Mouse (Mus musculus) embryonic stem cell, embryonic (primary cell): ENCODE results near the gene Rnf213.

Source experiments
- CTCF ChIA-PET, 4 experiments: fragments of 300-600 bp in 2 of 4; fragments of 350-600 bp in 2 of 4; sonication (Branson Sonifier 250); formaldehyde crosslinking; loops; one replicate each; lab custom pipeline; 2022; ENCODE audit warnings: inconsistent platforms in 2 of 4; lab: Charles Lee
- POLR2A ChIA-PET, 4 experiments: fragments of 300-600 bp in 2 of 4; fragments of 350-600 bp in 2 of 4; sonication (Branson Sonifier 250); formaldehyde crosslinking; loops; one replicate each; lab custom pipeline; 2022; ENCODE audit warnings: antibody characterized with exemption in 4 of 4, inconsistent platforms in 1 of 4; lab: Charles Lee

Gene Rnf213

DNA sequence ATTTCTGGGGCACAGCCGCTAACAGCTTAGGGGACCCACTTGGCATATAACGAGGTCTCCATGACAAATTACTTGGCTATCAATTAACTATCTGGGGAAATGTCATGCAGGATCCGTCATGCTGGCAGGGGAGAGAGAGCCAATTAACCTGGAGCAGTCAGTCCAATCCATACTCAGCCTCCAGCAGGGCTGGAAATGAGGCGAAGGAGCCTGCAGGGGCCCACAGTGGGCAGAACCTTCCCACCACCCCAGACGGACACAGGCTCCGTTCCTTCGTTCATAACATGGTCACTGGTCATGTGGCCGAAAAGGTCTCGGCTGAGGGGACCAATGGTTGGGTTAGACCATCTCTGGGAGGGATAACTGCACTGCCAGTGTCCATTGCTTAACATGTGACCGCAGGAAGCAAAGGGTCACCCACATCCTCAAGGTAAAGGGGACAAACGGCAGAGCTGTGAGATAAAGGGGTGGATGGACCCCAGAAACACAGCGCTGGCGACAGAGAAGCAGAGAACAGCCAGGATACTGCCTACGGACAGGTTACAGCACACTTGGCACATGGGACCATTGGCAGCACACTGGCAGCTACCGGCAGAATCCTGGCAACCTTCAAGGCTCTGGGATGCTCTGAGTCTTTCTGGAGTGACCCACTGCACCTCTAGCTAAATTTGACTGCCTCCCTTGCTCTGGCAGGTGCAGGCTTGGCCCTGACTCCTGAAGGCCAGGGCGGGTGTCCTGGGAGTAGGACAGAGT lies 121.4 kb downstream of the Rnf213 start:
- ChIA-PET CTCF (interaction anchor here in 3 of 4 experiments (0.9 to 1.7 kb wide), 7 partner anchors 10 to 395 kb away, joined by 3 to 8 read pairs (median 4); no protein-coding TSS in a partner anchor), POLR2A (interaction anchor here in 3 of 4 experiments (0.7 to 2.0 kb wide), 8 partner anchors 10 to 428 kb away, joined by 3 to 6 read pairs (median 4); partner anchors contain the start of genes Baiap2 (in 1 of the 3), Endov (in 1 of the 3) and Nptx1 (in 1 of the 3))

- ChIA-PET POLR2A (interaction anchor here in 3 of 4 experiments (0.7 to 2.0 kb wide), 7 partner anchors 9 to 427 kb away, joined by 3 to 6 read pairs (median 4); partner anchors contain the start of genes Baiap2 (in 1 of the 3) and Endov (in 1 of the 3)), CTCF (interaction anchor here (0.5 to 1.7 kb wide), 9 partner anchors 11 to 394 kb away, joined by 3 to 8 read pairs (median 4); no protein-coding TSS in a partner anchor)
Measured at GRCm38 (mm10) chr11:119514967-119515636, 122.2 kb downstream of the Rnf213 start.

DNA sequence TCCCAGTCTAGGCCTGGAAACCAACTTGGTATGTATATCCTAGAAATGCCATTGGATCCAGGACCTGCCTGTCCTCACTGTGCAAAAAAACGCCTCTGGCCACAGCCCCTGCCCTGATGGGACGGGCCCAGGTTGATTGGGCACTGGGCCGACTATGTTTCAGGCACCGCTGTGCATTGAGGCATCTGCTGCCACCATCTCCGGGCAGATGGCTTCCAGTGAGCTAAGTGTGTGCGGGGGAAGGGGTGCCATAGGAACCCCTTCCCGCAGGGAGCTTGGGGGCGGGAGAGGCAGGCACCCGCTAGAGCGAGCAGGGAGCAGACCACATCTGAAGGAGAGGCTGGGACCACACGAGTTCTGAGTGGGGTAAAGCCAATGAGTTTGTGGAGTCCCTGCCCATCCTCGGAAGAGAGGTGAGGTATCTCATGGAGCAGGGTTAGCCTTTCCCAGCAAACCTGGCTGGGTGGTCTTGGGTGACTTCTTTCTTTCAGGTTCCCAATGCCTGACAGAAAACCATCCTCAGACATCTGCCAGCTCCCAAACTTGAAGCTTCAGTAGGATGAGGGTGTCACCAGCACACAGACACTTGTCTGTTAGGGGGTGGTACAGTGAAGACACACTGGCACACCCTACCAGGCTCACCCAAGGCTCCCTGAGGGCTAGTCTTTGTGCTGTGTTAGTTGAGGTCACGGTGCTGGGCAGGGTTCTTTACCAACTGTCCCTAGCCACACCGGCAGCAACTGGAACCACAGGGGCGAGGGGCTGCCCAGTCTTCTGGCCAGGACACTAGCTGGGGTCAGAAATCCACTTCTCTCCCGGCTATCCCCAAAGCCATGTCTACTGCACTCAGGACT lies 123.2 kb downstream of the Rnf213 start:
- ChIA-PET CTCF (interaction anchor here in 3 of 4 experiments (0.5 to 2.2 kb wide), 4 partner anchors 12 to 121 kb away, joined by 3 to 6 read pairs (median 4); no protein-coding TSS in a partner anchor), POLR2A (interaction anchor here in 2 of 4 experiments (1.0 to 1.8 kb wide), 4 partner anchors 10 to 439 kb away, joined by 3 to 8 read pairs (median 4); partner anchors contain the start of gene Endov (in 1 of the 2))

DNA sequence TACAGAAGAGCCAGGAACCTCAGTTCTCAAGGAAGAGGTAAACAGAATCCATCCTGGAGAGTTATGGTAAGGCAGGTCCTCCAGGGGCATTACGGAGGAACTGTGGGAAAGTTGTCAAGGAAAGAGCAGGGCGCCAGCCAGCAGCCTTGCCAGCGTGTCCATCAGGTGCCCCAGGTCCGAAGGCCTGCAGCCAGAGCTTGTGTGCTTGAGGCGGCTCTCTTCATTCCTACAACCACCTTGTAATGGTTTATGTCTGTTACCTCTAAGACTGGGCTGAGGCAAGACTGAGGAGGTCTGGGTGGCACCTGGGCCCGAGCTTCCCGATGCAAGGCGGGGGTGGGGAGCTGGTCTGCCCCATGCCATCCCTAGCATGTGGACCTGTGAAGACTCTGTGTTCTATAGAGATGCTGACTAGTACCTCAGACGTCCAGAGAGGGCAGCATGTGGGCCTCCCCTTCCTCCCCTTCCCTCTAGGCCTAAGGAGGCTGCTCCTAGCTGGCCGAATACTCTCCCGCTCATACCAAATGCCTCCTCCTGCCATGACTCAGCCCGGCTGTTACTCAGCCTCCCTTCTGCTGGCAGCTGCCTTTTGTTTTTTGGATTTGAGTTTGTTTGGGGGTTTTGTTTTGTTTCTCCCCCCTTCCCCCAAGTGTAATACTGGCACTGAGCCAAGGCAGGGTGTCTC lies 123.9 kb downstream of the Rnf213 start:
- POLR2A ChIA-PET = interaction anchor here in 2 of 4 experiments (1.0 to 1.8 kb wide), 3 partner anchors 9 to 439 kb away, joined by 3 to 8 read pairs (median 3); partner anchors contain the start of gene Endov (in 1 of the 2)
- CTCF ChIA-PET = interaction anchor here in 1 of 4 experiments (1.5 to 2.2 kb wide), 2 partner anchors 13 to 68 kb away, joined by 3 to 6 read pairs; no protein-coding TSS in a partner anchor

- CTCF ChIA-PET = interaction anchor here in 1 of 4 experiments (0.6 kb wide), 1 partner anchor 408 kb away, joined by 6 read pairs; no protein-coding TSS in a partner anchor
- POLR2A ChIA-PET = interaction anchor here in 1 of 4 experiments (0.6 kb wide), 1 partner anchor 497 kb away, joined by 4 read pairs; the partner anchor contains the start of gene Cbx2
Measured at GRCm38 (mm10) chr11:119519387-119519786, 126.5 kb downstream of the Rnf213 start.

DNA sequence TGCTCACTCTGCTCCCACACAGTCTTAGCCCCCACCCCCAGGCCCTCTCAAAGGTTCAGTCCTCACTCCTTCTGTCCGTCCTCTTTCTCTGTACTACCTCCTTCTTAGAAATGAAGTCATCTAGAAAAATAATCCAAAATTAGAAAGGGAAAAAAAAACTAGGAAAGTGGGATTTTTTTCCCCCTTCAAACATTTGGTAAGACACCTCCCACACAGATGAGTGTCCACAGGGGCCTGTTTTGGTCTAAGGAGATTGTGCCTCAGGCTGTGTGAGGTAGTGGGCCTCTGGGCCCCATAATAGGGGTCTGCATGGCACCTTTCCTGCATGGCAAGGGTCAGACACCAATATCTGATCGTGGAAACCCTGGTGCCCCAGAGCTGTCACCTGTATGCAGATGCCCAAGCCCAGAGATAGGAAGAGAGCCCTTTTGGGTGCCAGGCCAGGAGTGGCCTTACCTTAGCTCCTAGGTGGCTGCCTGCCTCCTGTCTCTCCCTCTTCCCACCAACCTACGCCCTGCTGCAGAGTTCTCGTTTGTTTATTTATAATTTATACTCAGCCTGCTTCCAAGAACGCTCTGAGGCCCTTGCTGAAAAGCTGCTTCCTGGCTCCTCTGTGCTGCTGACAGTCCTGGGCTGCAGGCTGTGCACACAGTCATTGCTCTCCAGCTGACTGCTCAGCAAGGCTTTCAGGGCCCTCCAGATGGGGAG lies 127.3 kb downstream of the Rnf213 start:
- ChIA-PET CTCF (interaction anchor here in 2 of 4 experiments (1.3 to 1.7 kb wide), 2 partner anchors 16 to 271 kb away, joined by 3 read pairs; no protein-coding TSS in a partner anchor), POLR2A (no interaction called here)

DNA sequence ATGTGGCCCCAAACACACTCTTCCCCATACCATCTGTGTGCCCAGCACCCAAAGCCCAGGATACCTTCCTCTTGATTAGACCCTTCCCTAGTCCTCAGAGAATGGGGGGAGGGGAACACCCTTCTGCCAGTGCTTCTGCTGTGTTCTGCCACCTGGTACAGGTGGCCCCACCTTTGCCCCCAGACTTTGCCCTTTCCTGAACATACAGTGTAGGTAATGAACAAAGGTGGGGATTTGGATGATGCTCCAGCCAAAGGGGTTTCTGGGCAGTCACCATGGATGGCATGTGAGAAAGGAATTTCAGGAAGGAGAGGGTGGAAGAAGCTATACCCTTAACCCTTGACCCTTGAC lies 127.8 kb downstream of the Rnf213 start:
- ChIA-PET CTCF (interaction anchor here in 2 of 4 experiments (1.3 to 1.7 kb wide), 2 partner anchors 17 to 272 kb away, joined by 3 read pairs; no protein-coding TSS in a partner anchor), POLR2A (no interaction called here)

DNA sequence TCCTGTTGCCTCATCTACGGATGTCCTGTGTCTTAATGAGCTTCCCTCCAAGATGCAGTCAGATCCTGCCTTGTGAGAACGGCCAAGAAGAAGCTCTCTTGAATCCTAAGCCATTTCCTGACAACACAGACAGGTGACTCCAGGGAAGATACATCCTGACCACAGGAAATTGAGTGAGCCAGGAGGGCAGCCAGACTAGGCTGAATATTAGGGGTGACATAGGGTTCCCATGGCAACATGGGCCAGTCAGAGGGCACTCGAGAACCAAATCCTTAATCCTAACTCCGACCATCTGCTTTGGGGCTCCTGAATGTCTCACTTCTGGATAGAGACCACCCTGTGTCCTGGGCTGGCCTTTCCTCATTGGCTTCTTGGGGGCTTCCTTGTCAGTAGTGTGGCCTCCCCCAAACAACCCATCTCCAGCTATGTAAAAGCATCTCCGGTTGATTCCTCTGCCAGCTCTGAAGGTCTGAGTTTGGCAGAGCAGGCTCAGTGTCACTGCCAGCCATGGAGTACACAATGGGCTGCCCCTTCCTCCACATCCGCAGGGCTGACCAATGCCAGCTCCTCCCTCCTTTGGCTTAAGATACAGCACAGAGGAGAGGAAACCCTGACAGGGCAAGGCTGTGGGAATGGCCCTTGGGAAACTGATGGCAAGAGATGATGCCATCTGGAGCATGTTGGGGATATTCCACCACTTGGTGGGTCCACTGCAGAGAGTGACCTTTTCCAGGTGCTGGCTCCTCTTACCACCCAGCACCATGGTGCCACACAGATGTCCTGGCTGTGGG lies 129.2 kb downstream of the Rnf213 start:
- CTCF ChIA-PET = interaction anchor here in 1 of 4 experiments (1.7 kb wide), 1 partner anchor 273 kb away, joined by 3 read pairs; no protein-coding TSS in a partner anchor
- POLR2A ChIA-PET = interaction anchor here in 1 of 4 experiments (0.9 to 1.1 kb wide), 2 partner anchors 9 to 22 kb away, joined by 4 read pairs; no protein-coding TSS in a partner anchor

DNA sequence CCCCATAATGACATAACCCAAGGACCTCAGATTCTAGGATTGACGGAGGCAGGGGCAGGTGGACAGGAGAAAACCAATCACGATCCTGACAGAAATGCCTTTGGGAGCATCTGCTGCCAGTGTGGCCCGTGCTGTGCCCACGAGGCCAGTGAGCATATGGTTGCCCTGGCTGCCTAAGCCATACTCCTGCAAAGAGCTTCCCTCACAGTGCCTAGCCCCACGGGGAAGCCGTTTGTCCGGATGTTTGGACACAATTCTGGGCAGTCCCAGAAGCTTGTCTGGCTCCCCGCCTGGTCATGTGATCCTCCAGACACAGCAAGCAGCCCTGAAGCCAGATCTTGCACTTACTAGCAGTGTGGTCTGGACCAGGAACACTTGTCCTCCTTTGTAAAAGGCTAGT lies 129.9 kb downstream of the Rnf213 start:
- CTCF ChIA-PET = interaction anchor here in 1 of 4 experiments (1.1 kb wide), 1 partner anchor 491 kb away, joined by 3 read pairs; no protein-coding TSS in a partner anchor
- POLR2A ChIA-PET = interaction anchor here in 1 of 4 experiments (0.6 kb wide), 1 partner anchor 361 kb away, joined by 3 read pairs; no protein-coding TSS in a partner anchor

DNA sequence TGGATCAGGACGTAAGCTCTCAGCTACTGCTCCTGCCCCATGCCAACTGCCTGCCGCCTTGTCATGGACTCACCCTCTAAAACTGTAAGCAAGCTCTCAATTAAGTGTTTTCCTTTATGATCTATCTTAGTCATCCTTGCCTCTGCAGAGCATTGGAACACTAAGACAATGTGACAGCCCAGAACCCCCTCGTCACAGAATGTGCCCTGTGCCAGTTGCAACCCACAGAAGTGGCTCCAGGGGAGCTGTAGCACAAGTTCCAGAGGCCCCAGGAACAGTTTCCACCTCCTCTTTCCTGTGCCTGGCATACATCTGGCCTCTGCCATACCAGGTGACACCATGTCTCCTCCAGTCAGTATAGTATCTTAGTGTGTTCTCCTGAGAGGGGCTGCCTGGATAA lies 130.5 kb downstream of the Rnf213 start:
- ChIA-PET CTCF (interaction anchor here in 1 of 4 experiments (1.1 kb wide), 1 partner anchor 490 kb away, joined by 3 read pairs; no protein-coding TSS in a partner anchor), POLR2A (interaction anchor here in 1 of 4 experiments (0.6 kb wide), 1 partner anchor 361 kb away, joined by 3 read pairs; no protein-coding TSS in a partner anchor)

- CTCF ChIA-PET = interaction anchor here in 3 of 4 experiments (0.5 to 1.1 kb wide), 7 partner anchors 10 to 384 kb away, joined by 3 to 8 read pairs (median 3); no protein-coding TSS in a partner anchor
- POLR2A ChIA-PET = interaction anchor here (0.7 to 2.5 kb wide), 11 partner anchors 8 to 864 kb away, joined by 3 to 7 read pairs (median 4); no protein-coding TSS in a partner anchor
Measured at GRCm38 (mm10) chr11:119524545-119524949, 131.6 kb downstream of the Rnf213 start.

GRCm38 (mm10) chr11:119526068-119526966 lies 133.4 kb downstream of the Rnf213 start:
- ChIA-PET POLR2A (interaction anchor here in 2 of 4 experiments (0.6 to 2.5 kb wide), 7 partner anchors 10 to 364 kb away, joined by 3 to 8 read pairs (median 4); partner anchors contain the start of gene Nptx1 (in 1 of the 2)), CTCF (interaction anchor here in 1 of 4 experiments (0.9 kb wide), 1 partner anchor 40 kb away, joined by 3 read pairs; no protein-coding TSS in a partner anchor)

- POLR2A ChIA-PET = interaction anchor here in 1 of 4 experiments (1.1 kb wide), 1 partner anchor 38 kb away, joined by 3 read pairs; the partner anchor contains the start of gene Endov
- CTCF ChIA-PET = interaction anchor here in 1 of 4 experiments (1.2 kb wide), 1 partner anchor 25 kb away, joined by 4 read pairs; no protein-coding TSS in a partner anchor
Measured at GRCm38 (mm10) chr11:119528930-119529329, 136.0 kb downstream of the Rnf213 start.

DNA sequence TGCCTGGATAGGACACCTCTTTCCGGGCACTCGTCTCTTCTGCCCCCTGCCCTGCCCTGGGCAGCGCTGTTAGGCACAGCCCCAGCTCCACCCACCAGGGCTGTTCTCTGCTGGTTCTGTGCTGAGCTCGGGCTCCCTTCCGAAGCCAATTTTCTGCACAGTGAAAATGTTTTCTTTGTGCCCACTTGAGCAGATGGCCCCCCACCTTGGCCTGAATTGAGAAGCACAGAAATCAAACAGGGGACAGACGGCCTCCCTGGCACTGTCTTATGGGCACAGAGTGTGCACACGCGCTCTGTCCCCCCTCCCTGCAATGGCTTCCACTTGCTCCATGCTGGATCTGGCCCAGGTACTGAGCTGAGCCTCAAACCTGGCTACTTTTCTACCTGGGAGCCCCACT lies 139.6 kb downstream of the Rnf213 start:
- ChIA-PET POLR2A (interaction anchor here in 3 of 4 experiments (0.5 to 1.3 kb wide), 4 partner anchors 8 to 1077 kb away, joined by 3 to 5 read pairs (median 4); no protein-coding TSS in a partner anchor), CTCF (interaction anchor here in 1 of 4 experiments (0.5 to 0.6 kb wide), 2 partner anchors 139 to 1658 kb away, joined by 3 read pairs; no protein-coding TSS in a partner anchor)
